Mouse (Mus musculus): ENCODE results near the gene Ndc80. TPM values are rescaled to one million over a fixed set of nuclear protein-coding genes. Genes with fewer than 3 reads are reported as not detected.
A peak's percentile ranks its signal among the peaks of the same experiment; 100 is the strongest.

Ndc80 gene
- polyA plus RNA-seq, 1 experiment from 2014 or later, result 59.2 TPM

DNA sequence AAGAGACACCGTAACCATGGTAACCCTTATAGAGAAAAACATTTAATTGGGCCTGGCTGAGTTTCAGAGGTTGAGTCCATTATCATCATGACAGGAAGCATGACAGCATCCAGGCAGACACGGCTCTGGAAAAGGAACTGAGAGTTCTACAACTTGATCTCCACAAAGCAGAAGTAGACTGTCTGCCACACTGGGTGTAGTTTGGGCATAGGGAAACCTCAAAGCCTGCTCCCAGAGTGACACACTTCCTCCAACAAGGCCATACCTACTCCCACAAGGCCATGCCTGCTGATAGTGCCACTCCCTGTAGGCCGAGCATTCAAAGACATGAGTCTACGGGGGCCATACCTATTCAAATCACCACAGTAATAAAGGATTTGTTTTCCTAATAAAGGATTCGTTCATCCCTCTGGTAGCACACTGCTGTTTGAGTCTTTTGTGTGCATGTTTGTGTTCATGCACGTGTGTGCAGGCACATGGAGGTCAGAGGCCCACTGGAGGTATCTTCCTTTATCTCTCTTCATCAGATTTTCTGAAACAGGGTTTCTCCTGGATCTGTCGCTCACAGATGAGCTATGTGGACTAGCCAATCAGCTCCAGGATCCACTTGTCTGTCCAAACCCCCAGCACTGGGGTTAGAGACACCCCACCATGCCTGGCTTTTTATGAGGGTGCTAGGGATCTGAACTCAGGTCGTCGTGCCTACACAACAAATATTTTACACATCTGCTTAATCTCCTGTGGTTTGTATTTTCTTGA is 36.8 kb downstream of the Ndc80 start:
- Histone ChIP-seq H3K4me2 (no peak overlapping the region), H3K27ac (ENCODE audit: low read depth) (no peak overlapping the region), H3K4me1 (ENCODE audit: insufficient read depth) (peaks cover 4% of the 10 kb centered on the region; the same call in 1 of the 2 replicates), H3K9ac (no peak overlapping the region), H3K4me3 (ENCODE audit: low read depth, low read length) (no peak overlapping the region), H3K36me3 (ENCODE audit: insufficient read depth) (peaks cover 6% of the 10 kb centered on the region; the same call in 1 of the 2 replicates), H3K9me3 (ENCODE audit: low read depth, low read length) (no peaks in the 10 kb centered on the region), H3K27me3 (ENCODE audit: insufficient read depth, low read length) (no peaks in the 10 kb centered on the region)
- WGBS, result 81% methylated on average over 9 of the region's 9 CpGs
- TF ChIP-seq CTCF (IDR thresholded peaks at IDR 0.05; ENCODE audit: low read depth), result no peak
- ATAC-seq (ENCODE audit: insufficient read depth) (no peak), DNase-seq (no peak)

DNA sequence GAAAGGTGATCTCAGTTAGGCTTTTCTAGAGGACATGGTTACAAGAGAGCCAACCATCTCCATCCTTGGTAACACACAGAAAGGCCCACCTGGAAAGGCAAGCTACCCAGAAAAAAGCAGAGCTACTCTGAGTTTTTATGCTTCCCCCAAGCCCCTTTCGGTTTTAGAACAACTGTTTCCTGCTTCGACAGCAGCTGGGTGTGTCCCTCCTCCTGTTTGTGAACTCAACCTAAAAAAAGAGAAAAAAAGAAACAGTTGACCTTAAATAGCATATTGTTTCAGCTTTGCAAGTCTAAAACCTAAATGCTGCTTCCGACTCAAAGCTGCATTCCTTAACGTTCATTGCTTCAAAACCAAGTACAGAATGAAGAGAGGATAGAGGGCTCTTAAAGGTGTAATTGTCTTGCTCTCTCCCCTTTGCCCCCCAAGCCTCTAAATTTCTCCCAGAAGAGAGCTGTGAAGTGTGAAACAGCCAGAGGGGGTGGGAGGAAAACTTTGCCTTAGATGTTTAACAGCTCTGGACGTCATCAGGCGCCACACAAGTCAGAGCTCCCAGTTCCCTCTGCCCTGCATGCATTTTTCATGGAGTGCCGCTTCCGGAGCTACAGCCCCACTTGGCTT is 40.3 kb downstream of the Ndc80 start:
- Histone ChIP-seq H3K4me3 (ENCODE audit: low read depth, low read length) (no peak overlapping the region), H3K4me2 (peak overlapping the region; percentile 30), H3K27ac (ENCODE audit: low read depth) (peak overlapping the region; percentile 69), H3K9me3 (ENCODE audit: low read depth, low read length) (no peaks in the 10 kb centered on the region), H3K36me3 (ENCODE audit: insufficient read depth) (no peaks in the 10 kb centered on the region), H3K27me3 (ENCODE audit: insufficient read depth, low read length) (no peaks in the 10 kb centered on the region), H3K9ac (peak overlapping the region; percentile 26), H3K4me1 (ENCODE audit: insufficient read depth) (peaks cover 4% of the 10 kb centered on the region; the same call in 1 of the 2 replicates)
- no peak for TF ChIP-seq CTCF (IDR thresholded peaks at IDR 0.05; ENCODE audit: low read depth)
- ATAC-seq (ENCODE audit: insufficient read depth) (no peak), DNase-seq (peak; percentile 38)
- 21% methylated on average over 8 of the region's 8 CpGs for WGBS

DNA sequence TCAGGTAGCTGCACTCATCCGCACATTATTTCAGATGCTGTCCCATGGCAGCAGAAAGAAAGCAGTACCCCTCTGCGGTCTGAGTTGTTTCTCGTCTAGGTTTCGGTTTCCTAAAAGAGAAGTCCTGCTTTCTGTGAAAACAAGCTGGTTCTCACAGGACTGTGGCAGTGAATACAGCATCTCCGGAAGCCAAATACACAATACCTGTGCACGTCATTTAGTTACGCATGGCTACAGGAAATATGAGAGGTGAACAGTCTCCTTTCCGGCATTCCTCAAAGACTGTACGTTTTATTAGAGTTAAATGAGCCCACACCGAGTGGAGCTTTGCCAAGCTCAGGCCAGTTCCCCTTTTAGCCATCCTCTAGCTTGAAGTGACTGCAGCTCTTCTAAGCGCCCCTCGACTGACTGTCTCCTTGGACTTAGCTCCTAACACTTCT is 40.8 kb downstream of the Ndc80 start:
- Histone ChIP-seq H3K4me1 (ENCODE audit: insufficient read depth) (peaks cover 4% of the 10 kb centered on the region; the same call in 1 of the 2 replicates), H3K9ac (peak overlapping the region; percentile 26), H3K4me3 (ENCODE audit: low read depth, low read length) (no peak overlapping the region), H3K4me2 (peak overlapping the region; percentile 30), H3K27ac (ENCODE audit: low read depth) (peak overlapping the region; percentile 69), H3K9me3 (ENCODE audit: low read depth, low read length) (no peaks in the 10 kb centered on the region), H3K27me3 (ENCODE audit: insufficient read depth, low read length) (no peaks in the 10 kb centered on the region), H3K36me3 (ENCODE audit: insufficient read depth) (no peaks in the 10 kb centered on the region)
- 50% methylated on average over 12 of the region's 12 CpGs for WGBS
- ATAC-seq (ENCODE audit: insufficient read depth), result no peak
- DNase-seq, result peak; percentile 9
- no peak for TF ChIP-seq CTCF (IDR thresholded peaks at IDR 0.05; ENCODE audit: low read depth)

DNA sequence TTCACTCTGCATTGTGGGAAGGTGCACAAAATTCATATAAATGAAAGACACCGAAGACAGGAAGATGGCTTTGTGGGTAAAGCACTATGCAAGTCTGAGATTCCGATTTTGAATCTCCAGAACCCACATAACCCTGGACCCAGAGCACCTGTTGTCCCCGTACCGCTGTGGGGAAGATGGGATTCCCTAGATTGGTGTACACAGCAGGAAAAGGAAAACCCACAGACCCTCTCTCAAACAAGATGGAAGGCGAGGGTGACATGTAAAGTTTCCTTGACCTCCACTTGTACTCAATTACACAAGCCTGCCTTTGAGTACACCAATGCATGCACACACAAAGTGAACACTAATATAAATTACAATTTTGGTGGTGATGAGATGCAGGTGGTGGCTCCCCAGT is 41.9 kb downstream of the Ndc80 start:
- Histone ChIP-seq H3K36me3 (ENCODE audit: insufficient read depth) (no peaks in the 10 kb centered on the region), H3K27me3 (ENCODE audit: insufficient read depth, low read length) (no peaks in the 10 kb centered on the region), H3K4me3 (ENCODE audit: low read depth, low read length) (no peak overlapping the region), H3K9me3 (ENCODE audit: low read depth, low read length) (no peaks in the 10 kb centered on the region), H3K4me1 (ENCODE audit: insufficient read depth) (peaks cover 4% of the 10 kb centered on the region; the same call in 1 of the 2 replicates), H3K27ac (ENCODE audit: low read depth) (no peak overlapping the region), H3K9ac (no peak overlapping the region), H3K4me2 (no peak overlapping the region)
- DNase-seq (no peak), ATAC-seq (ENCODE audit: insufficient read depth) (no peak)
- no peak for TF ChIP-seq CTCF (IDR thresholded peaks at IDR 0.05; ENCODE audit: low read depth)
- WGBS, result 88% methylated on average over 5 of the region's 5 CpGs

DNA sequence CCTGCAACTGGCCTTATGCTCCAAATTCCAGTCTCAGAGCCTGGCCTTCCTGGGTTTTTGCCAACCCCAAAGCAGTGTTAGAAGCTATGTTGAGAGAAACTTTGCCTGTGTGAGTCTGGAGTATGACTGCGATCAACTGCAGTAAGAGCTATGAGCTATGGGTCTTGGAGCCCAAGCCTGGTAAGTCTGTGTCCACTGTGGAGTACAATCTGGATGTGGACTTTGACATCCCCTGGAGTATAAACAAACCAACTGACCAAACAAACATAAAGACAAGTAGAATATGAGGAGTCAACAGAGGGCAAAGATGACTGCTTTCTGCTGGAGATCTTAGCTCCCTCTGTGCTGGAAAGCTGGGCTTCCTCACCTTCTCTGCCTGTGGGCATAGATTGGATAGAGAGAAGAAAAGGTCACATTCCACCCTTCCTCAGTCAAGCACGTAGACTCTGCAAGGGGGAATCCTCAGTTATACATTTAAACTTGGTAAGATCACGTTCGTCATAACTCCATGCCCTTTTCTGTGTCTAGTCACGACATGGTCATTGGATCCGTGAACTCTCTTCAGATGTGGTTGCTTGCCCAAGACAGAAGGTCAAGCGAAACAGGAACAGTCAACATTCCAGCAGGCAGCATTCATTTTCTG is 43.1 kb downstream of the Ndc80 start:
- Histone ChIP-seq H3K9me3 (ENCODE audit: low read depth, low read length) (no peaks in the 10 kb centered on the region), H3K4me3 (ENCODE audit: low read depth, low read length) (no peak overlapping the region), H3K36me3 (ENCODE audit: insufficient read depth) (no peaks in the 10 kb centered on the region), H3K4me1 (ENCODE audit: insufficient read depth) (peaks cover 4% of the 10 kb centered on the region; the same call in 1 of the 2 replicates), H3K4me2 (no peak overlapping the region), H3K27ac (ENCODE audit: low read depth) (no peak overlapping the region), H3K27me3 (ENCODE audit: insufficient read depth, low read length) (no peaks in the 10 kb centered on the region), H3K9ac (no peak overlapping the region)
- ATAC-seq (ENCODE audit: insufficient read depth) (no peak), DNase-seq (no peak)
- WGBS, result 72% methylated on average over 7 of the region's 7 CpGs
- no peak for TF ChIP-seq CTCF (IDR thresholded peaks at IDR 0.05; ENCODE audit: low read depth)

DNA sequence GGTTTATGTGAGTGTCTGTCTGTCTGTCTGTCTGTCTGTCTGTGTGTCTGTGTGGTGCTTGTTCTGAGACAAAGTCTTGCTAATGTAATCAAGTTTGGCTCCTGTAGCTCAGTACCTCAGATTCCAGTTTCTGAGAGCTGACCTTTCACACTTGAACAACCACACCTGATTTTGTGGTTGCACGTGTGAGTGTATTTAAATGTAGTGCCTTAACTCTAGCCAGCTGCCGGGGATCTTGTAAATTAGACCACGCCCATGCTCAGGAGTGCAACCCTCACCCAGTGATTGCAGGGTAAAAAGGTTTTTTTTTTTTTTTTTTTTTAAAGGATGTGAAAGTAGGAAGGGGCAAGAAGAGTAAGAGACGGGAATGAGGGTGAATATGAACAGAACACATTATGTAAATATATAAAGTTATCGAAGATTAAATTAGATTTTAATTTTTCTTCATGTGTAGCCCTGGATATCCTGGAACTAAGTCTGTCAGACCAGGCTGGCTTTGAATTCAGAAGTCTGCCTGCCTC is 47.2 kb downstream of the Ndc80 start:
- H3K9ac ChIP-seq, result no peak overlapping the region
- H3K4me2 ChIP-seq, result no peak overlapping the region
- DNase-seq, result no peak
- no peaks in the 10 kb centered on the region for H3K9me3 ChIP-seq (ENCODE audit: low read depth, low read length)
- H3K27ac ChIP-seq (ENCODE audit: low read depth), result no peak overlapping the region
- H3K36me3 ChIP-seq (ENCODE audit: insufficient read depth), result no peaks in the 10 kb centered on the region
- no peak for ATAC-seq (ENCODE audit: insufficient read depth)
- no peaks in the 10 kb centered on the region for H3K27me3 ChIP-seq (ENCODE audit: insufficient read depth, low read length)
- peaks cover 3% of the 10 kb centered on the region; the same call in 1 of the 2 replicates for H3K4me1 ChIP-seq (ENCODE audit: insufficient read depth)
- H3K4me3 ChIP-seq (ENCODE audit: low read depth, low read length), result no peak overlapping the region
- no peak for TF ChIP-seq CTCF (IDR thresholded peaks at IDR 0.05; ENCODE audit: low read depth)
- WGBS, result 46% methylated on average over 5 of the region's 5 CpGs

DNA sequence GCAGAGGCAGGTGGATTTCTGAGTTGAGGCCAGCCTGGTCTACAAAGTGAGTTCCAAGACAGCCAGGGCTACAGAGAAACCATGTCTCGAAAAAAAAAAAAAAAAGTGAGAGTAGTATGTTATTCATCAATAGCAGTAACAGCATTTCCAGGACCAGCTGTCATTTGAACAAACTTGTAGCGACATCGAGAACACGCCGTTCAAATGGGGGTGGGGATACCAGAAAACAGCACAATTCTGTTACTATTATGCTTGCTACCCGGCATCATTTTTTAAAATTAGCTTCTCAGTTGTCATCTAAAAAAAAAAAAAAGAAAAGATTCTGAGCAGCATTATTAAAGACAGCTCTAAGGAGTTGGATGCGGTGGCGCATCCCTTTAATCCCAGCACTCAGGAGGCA is 49.2 kb downstream of the Ndc80 start:
- no peak overlapping the region for H3K9ac ChIP-seq
- WGBS, result 95% methylated on average over 8 of the region's 8 CpGs
- H3K4me2 ChIP-seq, result no peak overlapping the region
- ATAC-seq (ENCODE audit: insufficient read depth), result no peak
- no peaks in the 10 kb centered on the region for H3K27me3 ChIP-seq (ENCODE audit: insufficient read depth, low read length)
- H3K4me1 ChIP-seq (ENCODE audit: insufficient read depth), result peaks cover 9% of the 10 kb centered on the region
- H3K9me3 ChIP-seq (ENCODE audit: low read depth, low read length), result no peaks in the 10 kb centered on the region
- H3K27ac ChIP-seq (ENCODE audit: low read depth), result no peak overlapping the region
- TF ChIP-seq CTCF (IDR thresholded peaks at IDR 0.05; ENCODE audit: low read depth), result no peak
- no peaks in the 10 kb centered on the region for H3K36me3 ChIP-seq (ENCODE audit: insufficient read depth)
- DNase-seq, result no peak
- H3K4me3 ChIP-seq (ENCODE audit: low read depth, low read length), result no peak overlapping the region
